12 mouse cellular contexts compared by ENCODE assay signal in genomic region chr3:89868956-89869355, GRCm38 (mm10). TPM values are rescaled to one million over a fixed set of nuclear protein-coding genes. Genes with fewer than 3 reads are reported as not detected.
A peak's percentile ranks its signal among the peaks of the same experiment; 100 is the strongest.
DNase-seq lines count a peak whose midpoint lies in the region; ATAC-seq and TF ChIP-seq lines count a peak whose summit lies in the region.
"Had no signal": no experiment of that assay in that cellular context is flagged by ENCODE, and none has a peak within 500 bp of the region (broad histone marks: within the 10 kb centered on the region; RNA-seq: fewer than 3 reads in every experiment).

No protein-coding gene starts in this region.

- H3K4me2 ChIP-seq in heart, embryonic 13.5 days, result peak overlapping the region; percentile 23
- H3K4me2 ChIP-seq in liver, embryonic 13.5 days, result no peak overlapping the region
- H3K4me2 ChIP-seq in liver, postnatal 0 days (ENCODE audit: low read depth, low read length), result no peak overlapping the region
- H3K4me2 ChIP-seq in limb, embryonic 13.5 days (replicated peaks), result peak overlapping the region; percentile 38; the same call in 1 of the 2 replicates
- no peak overlapping the region for H3K4me2 ChIP-seq in stomach, embryonic 15.5 days
- H3K4me2 ChIP-seq: liver, embryonic 11.5 days had no signal

- H3K9ac ChIP-seq in heart, embryonic 13.5 days, result no peak overlapping the region
- no peak overlapping the region for H3K9ac ChIP-seq in liver, embryonic 13.5 days
- no peak overlapping the region for H3K9ac ChIP-seq in liver, postnatal 0 days (replicated peaks)
- H3K9ac ChIP-seq in limb, embryonic 13.5 days, result no peak overlapping the region
- H3K9ac ChIP-seq in stomach, embryonic 15.5 days, result no peak overlapping the region

- no peaks in the 10 kb centered on the region for H3K36me3 ChIP-seq in heart, embryonic 13.5 days
- 0 out of 2 replicates have a peak, but pooled peaks cover 5% of the 10 kb centered on the region for H3K36me3 ChIP-seq in liver, embryonic 13.5 days
- peaks cover 21% of the 10 kb centered on the region for H3K36me3 ChIP-seq in liver, postnatal 0 days (replicated peaks; ENCODE audit: insufficient read depth, low read length)
- no peaks in the 10 kb centered on the region for H3K36me3 ChIP-seq in limb, embryonic 13.5 days
- no peaks in the 10 kb centered on the region for H3K36me3 ChIP-seq in stomach, embryonic 15.5 days
- H3K36me3 ChIP-seq: midbrain, embryonic 10.5 days had no signal

- 32% methylated on average over 9 of the region's 9 CpGs for WGBS in heart, embryonic 13.5 days
- 56% methylated on average over 9 of the region's 9 CpGs for WGBS in liver, embryonic 13.5 days (ENCODE audit: insufficient replicate concordance)
- WGBS in liver, postnatal 0 days (ENCODE audit: insufficient replicate concordance), result 71% methylated on average over 9 of the region's 9 CpGs
- WGBS in limb, embryonic 13.5 days, result 47% methylated on average over 9 of the region's 9 CpGs
- 58% methylated on average over 9 of the region's 9 CpGs for WGBS in stomach, embryonic 15.5 days

- H3K27me3 ChIP-seq in heart, embryonic 13.5 days (replicated peaks), result no peaks in the 10 kb centered on the region
- H3K27me3 ChIP-seq in liver, embryonic 13.5 days, result no peaks in the 10 kb centered on the region
- H3K27me3 ChIP-seq in liver, postnatal 0 days (ENCODE audit: insufficient read depth, low read length), result no peaks in the 10 kb centered on the region
- no peaks in the 10 kb centered on the region for H3K27me3 ChIP-seq in limb, embryonic 13.5 days
- H3K27me3 ChIP-seq in stomach, embryonic 15.5 days (replicated peaks), result no peaks in the 10 kb centered on the region

- intact Hi-C loops in heart, postnatal 10 days (cut with DNase I), result no loop called here

- no peak overlapping the region for H3K4me3 ChIP-seq in heart, embryonic 13.5 days
- no peak overlapping the region for H3K4me3 ChIP-seq in liver, embryonic 13.5 days (replicated peaks)
- H3K4me3 ChIP-seq in liver, postnatal 0 days (ENCODE audit: low read depth, low read length), result no peak overlapping the region
- no peak overlapping the region for H3K4me3 ChIP-seq in limb, embryonic 13.5 days
- H3K4me3 ChIP-seq in stomach, embryonic 15.5 days (replicated peaks), result no peak overlapping the region
- H3K4me3 ChIP-seq: midbrain, embryonic 10.5 days had no signal

- no peak for TF ChIP-seq CTCF in liver, postnatal 0 days (IDR thresholded peaks at IDR 0.05; ENCODE audit: low read depth)

- ATAC-seq in heart, embryonic 13.5 days (ENCODE audit: extremely low read depth, insufficient number of reproducible peaks, low FRiP score, low TSS enrichment), result no peak
- no peak for ATAC-seq in liver, embryonic 13.5 days (ENCODE audit: low read depth)
- no peak for ATAC-seq in liver, postnatal 0 days
- no peak for ATAC-seq in limb, embryonic 13.5 days (ENCODE audit: low FRiP score, low read depth)
- ATAC-seq in stomach, embryonic 15.5 days (ENCODE audit: insufficient read depth, low FRiP score, low read depth), result no peak

- H3K9me3 ChIP-seq in heart, embryonic 13.5 days, result peaks cover 4% of the 10 kb centered on the region; the same call in 1 of the 2 replicates
- 0 out of 2 replicates have a peak, but pooled peaks cover 7% of the 10 kb centered on the region for H3K9me3 ChIP-seq in liver, embryonic 13.5 days (replicated peaks)
- 0 out of 2 replicates have a peak, but pooled peaks cover 4% of the 10 kb centered on the region for H3K9me3 ChIP-seq in liver, postnatal 0 days (ENCODE audit: low read length)
- peaks cover 4% of the 10 kb centered on the region; the same call in 1 of the 2 replicates for H3K9me3 ChIP-seq in limb, embryonic 13.5 days
- no peaks in the 10 kb centered on the region for H3K9me3 ChIP-seq in stomach, embryonic 15.5 days

- H3K4me1 ChIP-seq in heart, embryonic 13.5 days, result peaks cover 39% of the 10 kb centered on the region
- peaks cover 66% of the 10 kb centered on the region for H3K4me1 ChIP-seq in liver, embryonic 13.5 days (replicated peaks)
- H3K4me1 ChIP-seq in liver, postnatal 0 days (ENCODE audit: insufficient read depth), result peaks cover 34% of the 10 kb centered on the region
- peaks cover 40% of the 10 kb centered on the region for H3K4me1 ChIP-seq in limb, embryonic 13.5 days
- H3K4me1 ChIP-seq in stomach, embryonic 15.5 days, result peaks cover 41% of the 10 kb centered on the region

- 0 out of 2 replicates have a peak overlapping the region, but pooled peaks have one; percentile 2 for H3K27ac ChIP-seq in heart, embryonic 13.5 days (replicated peaks)
- peak overlapping the region; percentile 13; the same call in 1 of the 2 replicates for H3K27ac ChIP-seq in liver, embryonic 13.5 days
- no peak overlapping the region for H3K27ac ChIP-seq in liver, postnatal 0 days (ENCODE audit: low read depth)
- H3K27ac ChIP-seq in limb, embryonic 13.5 days, result no peak overlapping the region; the same call in 1 of the 2 replicates
- peak overlapping the region; percentile 77 for H3K27ac ChIP-seq in stomach, embryonic 15.5 days
- H3K27ac ChIP-seq: midbrain, embryonic 10.5 days had no signal

- TF ChIP-seq EP300 in liver, postnatal 0 days (IDR thresholded peaks at IDR 0.05; ENCODE audit: low read depth), result no peak

- no peak for DNase-seq in heart, postnatal 10 days
- no peak for DNase-seq in liver, embryonic 13.5 days
- DNase-seq in liver, postnatal 0 days, result no peak
- no peak for DNase-seq in ovary, postnatal 14 days (ENCODE audit: low spot score)
- DNase-seq: cerebellum, adult 8-10 months; layer of hippocampus, postnatal 36 days; right cerebral cortex, postnatal 25 days had no signal

RNA-seq across cellular contexts. Expression of gene She, which starts 37.8 kb away (rescaled TPM):
- 6.2 and 6.8 TPM in 2 replicates for polyA plus RNA-seq in heart, embryonic 13.5 days (2015; fragmentation: Nextera tagmentation; extraction: Ambion mirVana)
- total RNA-seq in heart, postnatal 10 days (2021), result 10 to 100 TPM; 24.8 to 25.3 TPM
- 1.0 and 1.1 TPM in 2 replicates for polyA plus RNA-seq in liver, embryonic 13.5 days (2015; fragmentation: Nextera tagmentation; extraction: Ambion mirVana)
- polyA plus RNA-seq in liver, postnatal 0 days (2015; fragmentation: Nextera tagmentation; extraction: Ambion mirVana), result 0.92 and 1.00 TPM in 2 replicates
- 3.1 and 3.6 TPM in 2 replicates for polyA plus RNA-seq in limb, embryonic 13.5 days (2015; fragmentation: Nextera tagmentation; extraction: Ambion mirVana)
- 3.6 and 3.7 TPM in 2 replicates for polyA plus RNA-seq in stomach, embryonic 15.5 days (2015; fragmentation: Nextera tagmentation; extraction: Ambion mirVana)

RNA-seq across cellular contexts. Expression of gene Il6ra, which starts 44.0 kb away (rescaled TPM):
- 0.74 and 0.75 TPM in 2 replicates for polyA plus RNA-seq in heart, embryonic 13.5 days (2015; fragmentation: Nextera tagmentation; extraction: Ambion mirVana)
- total RNA-seq in heart, postnatal 10 days (2021), result 1 to 10 TPM; 3.9 to 4.0 TPM
- polyA plus RNA-seq in liver, embryonic 13.5 days (2015; fragmentation: Nextera tagmentation; extraction: Ambion mirVana), result 1.9 and 2.2 TPM in 2 replicates
- 10.2 and 11.8 TPM in 2 replicates for polyA plus RNA-seq in liver, postnatal 0 days (2015; fragmentation: Nextera tagmentation; extraction: Ambion mirVana)
- 0.96 and 1.2 TPM in 2 replicates for polyA plus RNA-seq in limb, embryonic 13.5 days (2015; fragmentation: Nextera tagmentation; extraction: Ambion mirVana)
- 3.2 TPM in 2 replicates for polyA plus RNA-seq in stomach, embryonic 15.5 days (2015; fragmentation: Nextera tagmentation; extraction: Ambion mirVana)

Comparison
In these comparisons a context has a peak if more than half of its experiments do, and no peak if none do; other contexts are left out.
1. H3K27ac ChIP-seq: peak in heart, embryonic 13.5 days (single experiment), liver, embryonic 13.5 days (single experiment) and stomach, embryonic 15.5 days (single experiment); none in liver, postnatal 0 days (single experiment) and limb, embryonic 13.5 days (single experiment).
2. H3K4me2 ChIP-seq: peak in heart, embryonic 13.5 days (single experiment) and limb, embryonic 13.5 days (single experiment); none in liver, embryonic 13.5 days (single experiment), liver, postnatal 0 days (single experiment) and stomach, embryonic 15.5 days (single experiment).